Comparison of ENCODE assay signal across 10 mouse cellular contexts in genomic region chr10:42579475-42580130, GRCm38 (mm10). TPM values are rescaled to one million over a fixed set of nuclear protein-coding genes. Genes with fewer than 3 reads are reported as not detected.
DNase-seq lines count a peak whose midpoint lies in the region; ATAC-seq lines count a peak whose summit lies in the region.
"Had no signal": no experiment of that assay in that cellular context is flagged by ENCODE, and none has a peak within 500 bp of the region (broad histone marks: within the 10 kb centered on the region; RNA-seq: fewer than 3 reads in every experiment).

No protein-coding gene starts in this region.

- H3K27me3 ChIP-seq in kidney, embryonic 14.5 days (ENCODE audit: control insufficient read depth, insufficient read depth, low read length) = peaks cover 98% of the 10 kb centered on the region
- peaks cover 98% of the 10 kb centered on the region for H3K27me3 ChIP-seq in hindbrain, embryonic 12.5 days
- H3K27me3 ChIP-seq in midbrain, embryonic 15.5 days (replicated peaks) = peaks cover 59% of the 10 kb centered on the region

- no peak overlapping the region for H3K4me3 ChIP-seq in kidney, embryonic 14.5 days (ENCODE audit: low read length)
- H3K4me3 ChIP-seq in hindbrain, embryonic 12.5 days = peak overlapping the region; percentile 12; the same call in 1 of the 2 replicates
- H3K4me3 ChIP-seq in midbrain, embryonic 15.5 days = peak overlapping the region; percentile 23

- H3K4me2 ChIP-seq in kidney, embryonic 14.5 days (replicated peaks; ENCODE audit: low read depth, low read length) = peak overlapping the region; percentile 22
- peak overlapping the region; percentile 30 for H3K4me2 ChIP-seq in hindbrain, embryonic 12.5 days (replicated peaks)
- H3K4me2 ChIP-seq in midbrain, embryonic 15.5 days = peak overlapping the region; percentile 43

- peaks cover 19% of the 10 kb centered on the region; the same call in 1 of the 2 replicates for H3K4me1 ChIP-seq in kidney, embryonic 14.5 days (ENCODE audit: control insufficient read depth, insufficient read depth, low read length)
- peaks cover 29% of the 10 kb centered on the region for H3K4me1 ChIP-seq in hindbrain, embryonic 12.5 days
- peaks cover 48% of the 10 kb centered on the region for H3K4me1 ChIP-seq in midbrain, embryonic 15.5 days

- DNase-seq in kidney, postnatal 36 days = no peak
- DNase-seq in embryo, embryonic 10 days (ENCODE audit: low spot score) = peak; percentile 47
- DNase-seq in testis, postnatal 10 days (ENCODE audit: low spot score) = no peak
- DNase-seq: kidney, adult 2 months; thymus, adult 18-20 months had no signal

- H3K9ac ChIP-seq in kidney, embryonic 14.5 days (ENCODE audit: low read depth, low read length) = no peak overlapping the region
- H3K9ac ChIP-seq in hindbrain, embryonic 12.5 days = no peak overlapping the region; the same call in 1 of the 2 replicates
- H3K9ac ChIP-seq in midbrain, embryonic 15.5 days = no peak overlapping the region

- no peak overlapping the region for H3K27ac ChIP-seq in kidney, embryonic 14.5 days (ENCODE audit: low read depth, low read length)
- H3K27ac ChIP-seq in hindbrain, embryonic 12.5 days = no peak overlapping the region
- H3K27ac ChIP-seq in midbrain, embryonic 15.5 days = no peak overlapping the region

- peak; percentile 56; the same call in 1 of the 2 replicates for ATAC-seq in kidney, embryonic 14.5 days (ENCODE audit: low FRiP score, low TSS enrichment)
- ATAC-seq in hindbrain, embryonic 12.5 days (ENCODE audit: low FRiP score) = peak; percentile 15; the same call in 1 of the 2 replicates
- ATAC-seq in midbrain, embryonic 15.5 days (replicated peaks) = no peak
- ATAC-seq in cerebellum, adult (ENCODE audit: insufficient number of reproducible peaks, low FRiP score, low TSS enrichment) = no peak
- ATAC-seq in frontal cortex, adult (ENCODE audit: low TSS enrichment) = no peak

- no peaks in the 10 kb centered on the region for H3K9me3 ChIP-seq in kidney, embryonic 14.5 days (ENCODE audit: control insufficient read depth, low read length)
- no peaks in the 10 kb centered on the region for H3K9me3 ChIP-seq in hindbrain, embryonic 12.5 days (replicated peaks)
- no peaks in the 10 kb centered on the region for H3K9me3 ChIP-seq in midbrain, embryonic 15.5 days

- WGBS in kidney, embryonic 14.5 days = under 1% methylated on average over 40 of the region's 41 CpGs
- WGBS in hindbrain, embryonic 12.5 days = under 1% methylated on average over 41 of the region's 41 CpGs
- under 1% methylated on average over 39 of the region's 41 CpGs for WGBS in midbrain, embryonic 15.5 days

- no peaks in the 10 kb centered on the region for H3K36me3 ChIP-seq in kidney, embryonic 14.5 days (ENCODE audit: control insufficient read depth, insufficient read depth, low read length)
- H3K36me3 ChIP-seq in hindbrain, embryonic 12.5 days = no peaks in the 10 kb centered on the region
- no peaks in the 10 kb centered on the region for H3K36me3 ChIP-seq in midbrain, embryonic 15.5 days (replicated peaks)

RNA-seq across cellular contexts. Expression of gene Nr2e1, which starts 3.8 kb away (rescaled TPM):
- not detected in 2 replicates for polyA plus RNA-seq in kidney, embryonic 14.5 days (2014; fragmentation: Nextera tagmentation; extraction: Ambion mirVana)
- polyA plus RNA-seq in hindbrain, embryonic 12.5 days (2016; fragmentation: Nextera tagmentation; extraction: Ambion mirVana) = 1.1 and 2.1 TPM in 2 replicates
- 5.3 and 6.5 TPM in 2 replicates for polyA plus RNA-seq in midbrain, embryonic 15.5 days (2015; fragmentation: Nextera tagmentation; extraction: Ambion mirVana)
- polyA plus RNA-seq: kidney, adult 2 months had no signal

RNA-seq across cellular contexts. Expression of gene Ostm1, which starts 4.0 kb away (rescaled TPM):
- 8.5 and 12.9 TPM in 2 replicates for polyA plus RNA-seq in kidney, embryonic 14.5 days (2014; fragmentation: Nextera tagmentation; extraction: Ambion mirVana)
- 24.9 TPM in 2 replicates for polyA plus RNA-seq in hindbrain, embryonic 12.5 days (2016; fragmentation: Nextera tagmentation; extraction: Ambion mirVana)
- polyA plus RNA-seq in midbrain, embryonic 15.5 days (2015; fragmentation: Nextera tagmentation; extraction: Ambion mirVana) = 37.2 and 39.7 TPM in 2 replicates

Comparison
In these comparisons a context has a peak if more than half of its experiments do, and no peak if none do; other contexts are left out.
1. ATAC-seq: peak in kidney, embryonic 14.5 days (single experiment) and hindbrain, embryonic 12.5 days (single experiment); none in midbrain, embryonic 15.5 days (single experiment), cerebellum, adult (single experiment) and frontal cortex, adult (single experiment).
2. Peak in every context shown above with its lines, with median percentiles within 50 percentile points of each other: H3K4me2 ChIP-seq.